Mouse (Mus musculus): ENCODE results near the gene S100z. TPM values are rescaled to one million over a fixed set of nuclear protein-coding genes. Genes with fewer than 3 reads are reported as not detected.

The S100z gene
- polyA plus RNA-seq, 1 experiment = not detected

DNA sequence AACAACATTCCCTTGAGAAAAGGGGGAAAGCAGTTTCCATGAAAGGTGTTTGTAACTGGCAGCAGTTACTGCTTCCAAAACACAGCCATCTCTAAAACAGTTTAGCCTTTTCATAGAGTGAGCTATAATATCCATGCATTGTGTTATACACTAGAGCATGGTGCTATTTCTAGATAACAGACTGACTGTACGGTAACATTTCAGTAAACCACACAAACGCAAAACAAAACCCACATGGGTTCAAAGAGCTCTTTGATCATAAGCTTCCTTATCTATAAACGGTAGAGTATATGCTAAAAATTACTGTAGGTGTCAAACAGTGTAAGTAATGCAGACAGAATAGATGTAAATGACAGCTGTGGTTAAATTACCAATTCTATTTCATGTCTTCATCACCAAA, 28.8 kb downstream of the S100z start:
- no peak for DNase-seq (ENCODE audit: extremely low spot score in 1 of 2, low spot score in 1 of 2)

DNA sequence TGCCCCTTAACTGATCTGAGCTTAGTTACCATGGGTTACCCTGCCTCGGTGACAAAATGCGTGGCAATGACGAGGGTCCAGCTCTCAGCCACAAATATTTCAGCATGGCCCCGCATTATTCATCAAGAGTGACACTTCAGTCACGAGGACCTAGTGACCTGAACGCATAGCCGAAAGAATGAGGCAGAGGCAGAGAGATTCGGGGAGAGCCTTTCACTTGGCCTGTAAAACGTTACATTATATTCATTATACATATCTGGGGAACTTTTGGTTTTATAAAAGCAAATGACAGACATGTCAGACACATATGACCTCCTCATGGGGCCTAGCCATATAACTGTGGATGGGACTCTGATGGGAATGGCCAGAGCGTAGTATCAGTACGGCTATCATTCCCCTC, 33.7 kb downstream of the S100z start, which contains the start of gene Crhbp:
TSS of gene Crhbp (minus strand) at position 101 of the 400 bp plus-strand sequence.
- no peak for DNase-seq (ENCODE audit: extremely low spot score in 1 of 2, low spot score in 1 of 2)

DNA sequence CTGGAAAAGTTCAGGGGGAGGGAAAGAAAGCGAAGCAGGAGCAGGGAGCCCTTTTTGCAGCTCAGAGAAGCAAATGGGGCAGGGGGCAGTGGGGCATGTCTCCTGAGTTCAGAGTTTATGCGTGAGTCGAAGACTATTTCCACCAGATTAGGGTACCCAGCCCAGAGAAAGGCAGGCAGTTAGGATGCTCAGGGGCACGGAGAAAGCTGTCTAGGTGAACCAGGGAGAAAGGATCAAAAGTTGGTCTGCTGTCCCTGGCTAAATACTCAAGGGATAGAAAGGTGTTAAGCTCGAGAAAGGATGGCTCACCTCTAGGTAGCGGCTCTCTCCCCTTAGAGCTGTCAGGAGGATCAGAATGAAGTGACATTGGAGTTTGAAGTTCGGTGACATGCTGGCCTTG, 34.2 kb downstream of the S100z start:
- no peak for DNase-seq (ENCODE audit: extremely low spot score in 1 of 2, low spot score in 1 of 2)

DNA sequence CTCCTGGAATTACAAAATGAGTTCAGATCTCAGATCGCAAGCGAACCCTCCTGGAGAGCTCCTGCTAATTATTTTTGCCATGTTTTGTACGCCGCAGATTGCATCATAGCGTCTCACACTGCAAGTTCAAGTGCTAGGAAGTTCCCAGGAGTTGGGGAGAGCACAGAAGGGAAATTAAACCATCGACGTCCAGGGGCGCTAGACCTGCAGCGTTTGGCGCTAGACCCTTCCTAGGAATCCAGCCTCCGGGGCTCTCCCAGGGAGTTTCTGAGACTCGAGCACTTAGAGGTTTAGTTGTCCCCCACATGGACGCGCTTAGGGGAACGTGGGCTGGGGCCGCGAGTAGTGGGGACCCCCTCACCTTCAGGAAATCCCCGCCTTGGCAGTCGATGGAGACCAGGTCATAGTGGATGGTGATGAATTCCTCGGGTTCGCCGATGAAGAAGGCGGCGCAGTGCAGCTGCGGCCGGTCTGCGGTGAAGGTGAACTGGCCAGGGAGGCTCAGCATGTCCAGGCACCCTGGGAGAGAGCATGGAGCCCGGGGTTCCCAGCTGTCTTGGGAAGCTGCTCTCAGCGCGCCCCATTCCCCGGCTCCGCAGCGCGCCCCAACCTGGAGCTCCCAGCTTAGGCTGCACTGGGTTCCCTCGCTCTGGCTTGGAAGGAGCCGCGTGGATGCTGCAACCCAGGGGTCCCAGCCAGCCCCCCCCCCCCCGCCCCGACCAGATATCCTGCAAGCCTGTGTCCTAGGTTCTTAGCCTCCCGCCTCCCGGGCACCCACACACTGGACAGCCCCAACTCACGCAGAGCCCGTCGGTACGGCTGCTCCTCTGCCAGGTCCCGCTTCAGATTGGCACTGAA, 34.9 kb downstream of the S100z start:
- no peak for DNase-seq (ENCODE audit: extremely low spot score in 1 of 2, low spot score in 1 of 2)

DNA sequence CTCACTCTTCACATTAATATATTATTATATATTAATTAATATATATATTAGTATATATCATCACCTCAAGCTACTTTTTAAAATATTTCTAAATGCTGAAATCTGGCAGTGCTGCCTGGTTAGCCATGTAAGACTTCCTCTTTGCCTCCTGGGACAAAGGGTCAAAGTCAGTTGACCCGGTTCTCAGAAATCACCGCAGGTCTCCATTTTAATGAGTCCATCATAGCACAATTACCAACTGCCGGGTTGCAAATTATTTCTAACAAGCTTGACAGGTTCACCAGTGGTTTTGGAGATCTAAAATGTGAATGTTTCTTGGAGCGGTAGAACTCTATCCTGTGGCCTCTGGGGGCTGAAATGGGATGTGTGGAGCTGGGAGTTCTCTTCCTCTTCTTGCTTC, 35.6 kb downstream of the S100z start:
- DNase-seq (ENCODE audit: extremely low spot score in 1 of 2, low spot score in 1 of 2) = no peak

DNA sequence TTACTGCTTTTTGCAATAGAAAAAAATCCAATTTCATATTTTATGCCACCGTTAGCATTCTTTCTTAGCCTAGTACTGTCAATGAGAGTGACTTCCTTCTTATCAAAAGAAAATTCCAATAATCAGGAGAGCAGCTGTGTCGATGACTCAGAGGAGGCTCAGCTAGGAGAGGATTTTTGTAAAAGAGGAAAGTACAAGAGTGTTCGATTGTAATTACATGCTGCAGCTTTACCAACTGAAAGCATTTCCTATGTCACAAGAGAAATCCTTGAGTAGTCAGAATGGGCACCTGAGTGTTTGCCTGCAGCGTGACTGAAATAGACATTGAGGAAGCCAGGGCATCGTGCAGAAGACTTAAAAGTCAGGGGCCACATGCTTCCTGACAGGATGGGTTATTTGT, 39.0 kb downstream of the S100z start:
- DNase-seq (ENCODE audit: extremely low spot score in 1 of 2, low spot score in 1 of 2) = peak in 1 of 2 experiments; percentile 24

DNA sequence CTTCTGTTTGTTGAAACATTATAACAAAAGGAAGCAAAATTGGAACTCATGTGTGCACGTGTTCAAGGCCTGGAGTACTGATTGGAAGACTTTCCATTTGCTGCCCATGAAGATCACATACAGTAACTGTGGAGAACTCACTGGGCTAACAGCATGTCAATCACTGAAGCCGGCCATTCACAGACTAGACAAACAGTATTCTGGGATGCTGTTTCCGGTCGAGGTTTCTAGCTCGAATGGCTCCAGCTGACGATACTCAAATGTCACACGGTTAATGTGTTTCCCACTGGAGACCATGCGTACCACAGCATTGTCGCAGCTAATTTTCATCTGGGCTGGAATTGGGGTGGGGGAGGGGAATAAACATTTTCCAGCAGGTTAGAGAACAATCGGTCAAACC, 46.8 kb downstream of the S100z start:
- no peak for DNase-seq (ENCODE audit: extremely low spot score in 1 of 2, low spot score in 1 of 2)

DNA sequence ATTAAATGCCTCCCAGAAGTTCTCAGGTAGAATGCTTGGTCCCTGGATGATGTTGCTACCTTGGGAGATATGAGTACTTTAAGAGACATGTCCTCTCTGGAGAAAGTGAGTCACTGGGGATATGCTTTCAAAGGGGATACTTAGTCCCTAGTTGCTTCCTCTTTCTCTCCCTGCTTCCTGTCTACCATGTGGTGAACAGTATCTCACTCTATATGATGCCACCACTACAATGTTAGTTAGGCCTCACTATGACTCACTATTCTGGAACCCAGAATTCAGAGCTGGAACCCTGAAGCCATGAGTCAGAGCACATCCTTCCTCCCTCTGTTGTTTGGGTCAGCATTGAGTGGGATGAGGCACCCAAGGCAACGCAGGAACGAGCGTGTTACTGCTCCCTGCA, 51.0 kb downstream of the S100z start:
- DNase-seq (ENCODE audit: extremely low spot score in 1 of 2, low spot score in 1 of 2) = no peak

Other genes starting within 250 kb of the S100z start
- gene Pde8b, start 228.4 kb downstream of the S100z start, polyA plus RNA-seq (2012; rRNA removed) = 46.6 and 48.8 TPM in 2 replicates
- 16.6 and 17.1 TPM in 2 replicates for gene Zbed3, start 155.1 kb downstream of the S100z start, polyA plus RNA-seq (2012; rRNA removed)
- gene Aggf1, start 103.4 kb downstream of the S100z start, polyA plus RNA-seq (2012; rRNA removed) = 37.5 and 39.1 TPM in 2 replicates
- gene Crhbp, start 33.8 kb downstream of the S100z start, polyA plus RNA-seq (2012; rRNA removed) = 21.1 and 21.7 TPM in 2 replicates
- gene F2rl1, start 46.5 kb upstream of the S100z start, polyA plus RNA-seq (2012; rRNA removed) = 0.38 and 0.46 TPM in 2 replicates
- 3.7 and 4.4 TPM in 2 replicates for gene F2r, start 139.8 kb upstream of the S100z start, polyA plus RNA-seq (2012; rRNA removed)
- 0.99 and 1.3 TPM in 2 replicates for gene F2rl2, start 218.1 kb upstream of the S100z start, polyA plus RNA-seq (2012; rRNA removed)

Measured in frontal cortex, adult 2 months (tissue).